Mouse (Mus musculus) thymus, postnatal 4 days (tissue): ENCODE data around the gene Draxin.
"Not testable (repeated sequence)": the region's sequence is repeated elsewhere in the genome, so short reads cannot be mapped to it uniquely, and the experiment has no call there.

Experiments
- DNase-seq: peaks from one replicate; pipeline ENCODE4 v3.0.0; 2021

Draxin gene

DNA sequence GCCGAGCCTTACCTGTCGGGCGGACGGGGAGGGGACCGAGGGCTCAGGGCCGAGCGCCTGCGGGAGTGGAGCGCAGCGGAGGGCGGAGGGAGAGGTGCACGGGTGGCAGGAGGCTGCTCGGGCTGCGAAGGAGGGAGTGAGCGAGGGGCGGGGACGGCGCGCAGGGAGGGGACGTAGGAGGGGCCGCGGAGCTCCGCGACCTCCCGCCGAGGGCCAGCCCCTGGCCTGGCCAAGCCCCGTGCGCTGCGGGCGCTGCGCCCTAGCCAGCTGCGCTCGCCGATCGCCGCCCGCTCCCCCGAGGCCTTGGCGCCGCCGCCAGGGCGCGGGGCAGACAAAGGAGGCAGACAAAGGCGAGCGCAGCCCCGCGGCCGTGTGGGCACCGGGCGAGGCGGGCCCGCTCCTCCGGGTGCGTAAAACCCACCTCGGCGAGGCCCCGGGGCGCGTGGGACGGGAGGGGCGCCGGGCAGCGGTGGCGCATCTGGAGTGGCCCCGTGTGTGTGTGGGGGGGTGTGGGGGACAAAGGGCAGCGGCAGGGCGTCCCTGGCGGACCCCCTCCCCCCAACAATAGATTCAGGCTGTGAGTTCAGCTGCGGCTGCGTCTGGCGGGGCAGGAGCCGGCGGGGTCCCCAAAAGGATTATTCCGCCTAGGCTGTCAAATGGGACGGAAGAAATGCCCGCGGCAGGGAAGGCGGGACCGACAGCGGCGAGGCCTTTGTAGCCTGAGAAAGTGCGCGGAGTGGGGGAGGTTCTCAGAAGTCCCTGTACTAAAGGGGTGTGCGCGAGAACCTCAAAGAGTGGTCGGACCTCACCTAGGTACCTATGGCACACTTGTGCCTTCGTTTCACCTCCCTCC, at the start of gene Draxin:
Gene Draxin, minus strand, starts transcription at position 138 of the 853 bp plus-strand sequence.
- peak; percentile 68 for DNase-seq

DNA sequence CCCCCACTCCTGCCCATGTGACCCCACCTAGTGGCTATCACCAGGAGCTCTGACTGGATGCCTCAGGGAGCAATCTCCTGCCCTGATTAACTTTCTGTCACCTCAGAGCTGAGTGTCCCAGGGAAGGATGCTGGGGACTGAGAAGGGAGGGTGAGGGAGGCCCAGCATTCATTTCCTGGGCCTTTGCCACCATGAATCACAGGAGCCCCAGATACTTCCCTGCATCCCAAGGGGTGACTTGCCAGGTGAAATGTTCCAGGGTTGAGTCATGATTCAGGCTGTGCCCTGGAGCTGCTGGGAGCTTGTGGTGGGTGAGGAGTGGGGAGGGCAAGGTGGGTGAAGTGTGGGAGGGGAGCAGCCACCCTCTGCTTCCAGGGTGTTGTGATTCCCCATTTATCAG, 47.2 kb upstream of the Draxin start:
- DNase-seq = no peak

DNA sequence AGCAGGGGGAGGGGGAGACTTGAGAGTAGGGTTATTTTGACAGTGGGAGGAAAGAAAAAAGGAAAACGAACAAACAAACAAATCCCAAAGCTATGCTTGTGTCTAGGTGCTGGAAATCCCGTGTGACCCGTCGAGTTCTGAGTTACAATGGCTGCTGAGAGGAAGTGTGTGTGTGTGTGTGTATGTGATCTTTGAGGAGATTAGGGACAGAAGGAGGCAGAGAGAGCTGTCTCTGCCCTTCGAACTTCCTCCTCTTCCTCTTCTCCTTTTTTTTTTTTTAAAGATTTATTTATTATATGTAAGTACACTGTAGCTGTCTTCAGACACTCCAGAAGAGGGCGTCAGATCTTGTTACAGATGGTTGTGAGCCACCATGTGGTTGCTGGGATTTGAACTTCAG, 46.1 kb upstream of the Draxin start:
- DNase-seq = not testable (repeated sequence)

DNA sequence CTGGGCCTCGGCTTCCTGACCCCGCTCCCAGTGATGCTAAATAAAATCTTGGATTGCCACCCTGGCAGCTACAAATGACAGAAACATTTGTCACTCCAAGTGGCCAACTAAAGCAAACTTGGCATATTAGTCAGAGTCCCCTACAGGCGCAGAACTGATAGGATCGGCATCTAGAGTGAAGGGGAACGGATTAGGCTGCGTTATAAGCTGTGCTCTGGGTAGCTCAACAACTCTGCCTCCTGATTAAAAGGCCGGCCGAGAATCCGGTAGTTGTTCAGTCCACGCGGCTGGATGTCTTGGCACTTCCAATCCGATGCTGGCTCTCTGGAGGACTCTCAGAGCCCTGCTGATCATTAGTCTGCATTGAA, 44.0 kb upstream of the Draxin start:
- no peak for DNase-seq

DNA sequence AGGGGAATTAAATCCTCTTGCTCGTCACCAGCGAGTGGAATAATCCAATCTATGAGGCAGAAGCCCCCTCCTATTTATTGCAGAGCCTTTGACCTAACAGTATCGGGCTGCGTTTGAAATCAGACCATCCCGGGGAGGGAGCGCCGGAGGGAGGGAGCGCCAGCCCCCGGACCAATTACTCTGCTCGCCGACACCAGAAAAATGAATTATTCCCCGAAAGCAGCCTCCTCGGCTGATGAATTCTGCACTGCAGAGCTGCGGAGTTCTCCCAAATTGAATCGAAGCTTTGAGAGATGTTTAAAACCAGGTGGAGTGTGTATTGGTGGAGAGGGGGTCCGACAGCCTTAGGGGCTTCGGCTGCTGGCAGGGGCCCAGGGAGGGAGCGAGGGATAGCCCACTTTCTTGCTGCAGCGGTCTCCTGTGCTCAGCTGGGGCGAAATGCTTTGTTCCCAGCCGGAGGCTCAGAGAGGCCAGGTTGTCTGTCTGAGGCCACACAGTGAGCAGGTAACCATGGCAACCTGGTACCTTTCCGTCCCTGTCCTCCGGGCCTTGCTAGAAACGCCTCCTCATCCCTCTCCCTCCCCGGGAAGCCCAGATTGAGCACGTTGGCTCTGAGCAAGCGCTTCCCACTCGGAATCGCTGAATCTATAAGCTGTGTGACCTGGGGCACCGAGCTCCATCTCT, 43.5 kb upstream of the Draxin start:
- no peak for DNase-seq

DNA sequence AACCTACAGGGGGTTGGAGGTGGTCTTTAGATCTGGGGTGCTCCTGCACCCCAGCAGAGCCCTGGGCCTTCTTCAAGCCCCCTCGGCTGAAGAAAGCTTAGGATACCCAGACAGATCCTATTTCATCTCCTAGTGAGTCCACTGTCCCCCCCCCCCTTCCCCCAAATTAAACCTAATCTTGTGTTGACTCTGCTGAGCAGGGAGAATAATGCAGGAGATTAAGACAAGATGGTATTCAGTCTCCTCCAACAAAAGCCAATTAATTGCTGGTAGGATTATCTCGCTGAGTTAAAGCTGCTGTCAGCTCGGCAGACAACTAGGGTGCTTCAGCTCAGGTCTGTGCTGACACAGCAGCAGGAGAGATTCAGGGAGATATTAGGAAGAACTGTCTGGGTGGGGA, 40.8 kb upstream of the Draxin start:
- no peak for DNase-seq

DNA sequence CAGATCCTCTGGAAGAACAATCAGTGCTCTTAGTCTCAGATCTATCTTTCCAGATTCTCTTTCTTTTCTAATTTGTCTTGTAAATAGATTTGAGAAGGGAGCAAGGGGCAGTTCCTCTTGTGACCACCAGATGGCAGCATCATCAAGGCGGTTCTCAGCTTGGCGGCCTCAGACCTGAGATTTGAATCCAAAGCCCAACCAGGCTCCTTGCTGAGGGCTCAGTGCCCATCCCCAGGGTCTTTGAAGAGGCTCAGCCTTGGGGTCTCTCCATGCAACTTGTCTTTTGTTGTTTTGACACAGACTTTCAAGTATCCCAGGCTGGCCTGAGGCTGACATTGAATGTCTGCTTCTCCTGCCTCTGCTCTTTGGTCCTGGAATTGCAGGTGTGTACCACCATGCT, 40.3 kb upstream of the Draxin start:
- peak; percentile 64 for DNase-seq

DNA sequence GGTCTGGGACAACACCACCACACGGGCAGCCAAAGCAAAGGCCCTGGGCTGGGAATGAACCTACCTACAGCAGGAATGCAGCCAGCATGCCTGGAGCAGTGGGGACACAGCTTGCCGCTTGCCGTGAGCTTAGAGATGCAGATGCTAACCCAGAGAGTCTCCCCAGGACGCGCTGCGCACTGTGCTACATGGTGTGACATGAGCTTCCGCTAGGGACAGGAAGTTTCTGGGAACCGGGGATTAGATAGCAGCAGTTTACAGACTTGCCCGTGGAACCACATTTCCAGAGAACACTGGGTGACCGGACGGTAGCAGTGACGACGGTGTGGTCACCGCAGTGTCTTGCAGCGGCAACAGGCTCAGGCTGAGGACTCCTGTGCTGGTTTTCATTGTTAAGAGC, 39.1 kb upstream of the Draxin start:
- no peak for DNase-seq

DNA sequence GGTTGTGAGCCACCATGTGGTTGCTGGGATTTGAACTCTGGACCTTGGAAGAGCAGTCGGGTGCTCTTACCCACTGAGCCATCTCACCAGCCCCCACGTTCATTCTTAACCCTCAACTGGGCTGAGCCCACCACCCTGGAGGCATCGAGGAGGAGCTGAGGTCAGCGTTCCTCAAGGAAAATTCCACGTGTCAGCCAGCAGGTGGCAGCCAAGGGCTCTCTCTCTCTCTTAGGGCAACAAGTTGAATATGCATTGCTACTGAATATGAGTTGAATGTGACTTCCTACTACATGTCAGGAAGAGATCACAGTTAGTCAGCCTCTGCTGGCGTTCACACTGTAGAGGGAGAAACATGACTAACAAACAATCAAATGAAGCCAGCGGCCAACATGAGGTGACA, 37.8 kb upstream of the Draxin start:
- DNase-seq = peak; percentile 87

DNA sequence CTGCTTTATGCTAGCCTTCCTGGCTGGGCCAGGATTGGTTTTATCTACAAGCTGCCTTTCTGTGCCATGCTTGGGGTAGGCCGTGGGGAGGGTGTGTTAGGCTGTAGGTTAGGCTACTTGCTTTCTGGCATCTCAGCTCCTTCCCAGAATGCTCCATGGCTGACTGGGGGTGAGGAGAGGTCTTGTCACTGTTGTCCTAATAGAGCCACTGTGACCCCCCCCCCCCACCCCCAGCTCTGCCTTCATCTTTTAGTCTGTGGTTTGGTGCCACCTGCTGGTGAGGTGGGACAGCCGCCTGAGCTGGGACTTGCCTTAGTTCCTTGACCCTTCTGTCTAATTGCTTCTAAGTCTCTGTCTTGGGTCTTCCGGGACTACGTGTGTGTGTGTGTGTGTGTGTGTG, 36.5 kb upstream of the Draxin start:
- DNase-seq = peak; percentile 90

DNA sequence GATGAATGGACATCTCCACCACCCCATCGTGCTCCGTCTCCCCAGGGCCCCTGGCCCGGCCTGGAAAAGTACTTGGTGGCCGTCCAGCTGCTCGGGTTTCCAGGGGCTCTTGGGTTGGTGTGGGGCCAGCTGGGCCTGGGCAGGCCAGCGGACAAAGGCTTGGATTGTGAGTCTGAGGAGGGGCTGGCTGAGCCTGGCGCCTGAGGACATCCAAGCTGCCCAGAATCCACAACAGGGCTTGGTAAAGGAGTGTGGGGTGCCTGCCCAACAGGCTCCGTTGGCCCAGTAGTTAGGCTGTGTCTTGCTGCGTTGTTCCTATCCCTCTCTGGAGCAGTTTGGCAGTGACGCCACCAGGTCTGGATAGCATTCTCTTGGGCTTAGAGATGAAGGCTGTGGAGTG, 35.9 kb upstream of the Draxin start:
- no peak for DNase-seq

DNA sequence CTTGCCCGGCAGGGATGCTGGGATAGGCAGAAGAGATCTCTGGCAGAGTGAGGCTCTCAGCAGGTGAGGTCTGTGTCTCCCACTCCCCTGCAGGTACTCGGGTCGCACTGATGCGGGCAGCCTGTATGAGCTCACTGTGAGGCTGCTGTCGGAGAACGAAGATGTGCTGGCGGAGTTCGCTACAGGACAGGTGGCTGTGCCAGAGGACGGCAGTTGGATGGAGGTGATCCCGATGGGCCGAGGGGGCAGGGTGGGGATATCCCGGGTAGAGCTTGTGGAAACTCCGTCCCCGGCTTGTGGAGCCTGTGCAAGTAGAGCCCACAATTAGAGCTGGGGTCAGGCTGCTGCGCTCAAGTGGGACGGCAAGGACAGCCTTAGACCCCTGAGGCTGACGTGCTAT, 35.1 kb upstream of the Draxin start:
- no peak for DNase-seq

DNA sequence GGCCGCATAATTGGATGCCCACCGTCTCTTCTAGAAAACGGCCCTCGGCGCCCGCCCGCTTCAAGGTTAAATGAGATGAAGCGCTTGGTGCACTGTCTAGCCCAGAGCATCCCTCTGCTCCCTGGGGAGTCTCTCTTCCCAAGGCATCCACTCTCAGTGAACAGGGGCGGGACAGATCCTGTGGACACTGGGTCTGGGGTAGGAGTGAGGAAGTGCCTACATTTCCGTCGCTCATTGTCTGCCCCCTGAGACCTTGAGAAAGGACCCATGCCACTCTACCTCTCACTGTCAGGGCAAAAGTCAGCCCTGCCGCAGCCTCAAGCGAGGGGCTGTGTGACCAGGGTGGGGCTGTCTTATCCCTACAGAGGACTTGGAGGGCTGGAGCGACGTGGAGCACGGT, 34.0 kb upstream of the Draxin start:
- DNase-seq = no peak

DNA sequence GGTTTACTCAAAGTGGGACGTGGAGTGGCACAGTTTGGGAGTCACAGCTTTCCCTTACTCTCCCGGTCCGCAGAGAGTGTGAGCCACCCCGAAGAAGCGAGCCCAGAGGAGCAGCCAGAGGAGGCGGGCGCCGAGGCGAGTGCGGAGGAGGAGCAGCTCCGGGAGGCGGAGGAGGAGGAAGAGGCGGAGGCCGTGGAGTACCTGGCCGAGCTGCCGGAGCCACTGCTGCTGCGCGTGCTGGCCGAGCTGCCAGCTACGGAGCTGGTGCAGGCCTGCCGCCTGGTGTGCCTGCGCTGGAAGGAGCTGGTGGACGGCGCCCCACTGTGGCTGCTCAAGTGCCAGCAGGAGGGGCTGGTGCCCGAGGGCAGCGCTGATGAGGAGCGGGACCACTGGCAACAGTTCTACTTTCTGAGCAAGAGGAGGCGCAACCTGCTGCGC, 33.5 kb upstream of the Draxin start:
- DNase-seq = peak; percentile 88

DNA sequence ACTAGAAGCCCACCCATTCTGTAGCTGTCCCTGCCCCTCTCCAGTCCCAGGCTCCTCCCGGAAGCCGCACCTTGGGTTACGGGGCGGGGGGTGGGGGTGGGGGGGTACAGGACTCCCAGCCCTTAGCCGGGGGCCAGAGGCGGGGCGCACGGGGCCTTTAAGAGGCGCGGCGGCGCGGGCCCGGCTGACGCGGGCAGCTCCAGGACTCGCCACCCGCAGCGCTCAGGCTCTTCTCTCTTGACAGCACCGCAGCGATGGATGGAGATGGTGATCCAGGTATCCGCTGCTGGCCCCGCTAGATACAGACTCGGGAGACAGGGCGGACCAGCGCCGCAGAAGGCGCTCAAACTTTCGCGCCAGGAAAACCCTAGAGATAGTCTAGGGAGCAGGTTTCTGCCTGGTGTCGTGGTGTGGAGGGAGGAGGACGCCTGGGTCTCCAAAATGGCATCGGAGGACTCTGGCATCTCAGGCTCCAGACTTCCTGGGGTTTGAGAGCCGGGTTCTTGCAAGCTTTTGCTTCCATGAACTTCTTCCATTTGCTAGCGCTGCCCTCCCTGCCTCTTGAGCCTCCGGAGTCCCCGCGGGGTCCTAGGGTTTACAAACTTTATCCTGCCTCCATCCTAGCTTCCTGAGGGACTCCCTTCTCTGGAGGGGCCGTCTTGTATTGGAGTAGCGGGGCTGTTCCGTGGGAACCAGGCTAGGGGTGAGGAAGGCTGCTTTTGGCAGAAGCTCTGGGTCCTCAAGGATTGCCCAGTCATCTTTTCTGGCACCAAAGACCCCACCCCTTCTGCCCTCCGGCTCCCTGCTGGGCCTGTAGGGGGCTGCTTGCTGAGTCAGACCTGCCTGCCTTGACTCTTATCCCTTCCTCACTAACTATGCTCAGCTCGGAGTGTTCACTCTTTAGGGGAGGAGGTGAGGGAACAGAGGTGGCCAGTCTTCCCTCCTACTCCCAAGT, 30.2 kb upstream of the Draxin start, which contains the start of the genes Fbxo44 and Fbxo2:
Gene Fbxo44, minus strand, starts transcription at position 47 of the 955 bp plus-strand sequence.
Gene Fbxo2, plus strand, starts transcription at position 186 of the 955 bp plus-strand sequence.
- DNase-seq = peak; percentile 56

DNA sequence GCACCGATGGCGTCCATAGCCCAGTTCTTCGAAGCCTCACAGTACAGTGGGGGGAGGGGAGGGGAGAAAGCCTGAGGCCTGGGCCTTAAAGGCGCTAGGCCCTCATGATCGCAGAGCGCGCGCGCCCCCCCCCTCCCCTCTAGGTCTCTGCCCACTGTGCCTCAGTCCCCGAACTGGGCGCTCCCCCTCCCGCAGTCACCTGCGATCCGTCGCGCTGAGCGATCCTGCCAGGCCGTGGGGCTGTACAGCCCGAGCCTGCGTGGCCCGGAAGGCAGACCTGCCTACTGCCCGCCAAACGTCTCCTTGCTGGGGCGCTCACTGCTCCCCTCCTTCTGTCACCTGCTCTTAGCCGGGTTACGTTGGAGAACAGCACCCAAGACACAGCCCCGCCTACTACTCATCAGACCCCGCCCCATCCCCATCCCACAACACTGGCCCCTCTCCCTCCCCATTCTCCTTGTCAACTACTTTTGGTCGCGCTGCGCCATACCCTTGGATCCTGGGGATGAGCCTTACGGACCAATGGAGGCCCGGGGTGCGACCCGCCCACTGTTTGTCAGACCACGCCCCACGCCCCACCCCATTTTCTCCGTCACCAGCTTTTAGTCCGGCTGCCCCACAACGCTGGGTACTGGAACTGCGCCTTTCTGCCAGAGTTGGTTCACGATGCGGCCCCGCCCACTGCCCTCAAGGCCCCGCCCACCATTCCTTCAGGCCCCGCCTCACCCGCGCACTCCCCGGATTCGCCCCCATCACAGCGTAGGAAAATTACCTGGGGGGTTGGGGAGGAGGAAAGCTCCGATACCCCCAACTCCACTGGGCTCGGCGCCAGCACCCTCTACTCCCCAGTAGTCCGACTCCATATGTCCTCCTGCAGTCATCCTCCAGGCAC, 29.3 kb upstream of the Draxin start:
- DNase-seq = peak; percentile 95

DNA sequence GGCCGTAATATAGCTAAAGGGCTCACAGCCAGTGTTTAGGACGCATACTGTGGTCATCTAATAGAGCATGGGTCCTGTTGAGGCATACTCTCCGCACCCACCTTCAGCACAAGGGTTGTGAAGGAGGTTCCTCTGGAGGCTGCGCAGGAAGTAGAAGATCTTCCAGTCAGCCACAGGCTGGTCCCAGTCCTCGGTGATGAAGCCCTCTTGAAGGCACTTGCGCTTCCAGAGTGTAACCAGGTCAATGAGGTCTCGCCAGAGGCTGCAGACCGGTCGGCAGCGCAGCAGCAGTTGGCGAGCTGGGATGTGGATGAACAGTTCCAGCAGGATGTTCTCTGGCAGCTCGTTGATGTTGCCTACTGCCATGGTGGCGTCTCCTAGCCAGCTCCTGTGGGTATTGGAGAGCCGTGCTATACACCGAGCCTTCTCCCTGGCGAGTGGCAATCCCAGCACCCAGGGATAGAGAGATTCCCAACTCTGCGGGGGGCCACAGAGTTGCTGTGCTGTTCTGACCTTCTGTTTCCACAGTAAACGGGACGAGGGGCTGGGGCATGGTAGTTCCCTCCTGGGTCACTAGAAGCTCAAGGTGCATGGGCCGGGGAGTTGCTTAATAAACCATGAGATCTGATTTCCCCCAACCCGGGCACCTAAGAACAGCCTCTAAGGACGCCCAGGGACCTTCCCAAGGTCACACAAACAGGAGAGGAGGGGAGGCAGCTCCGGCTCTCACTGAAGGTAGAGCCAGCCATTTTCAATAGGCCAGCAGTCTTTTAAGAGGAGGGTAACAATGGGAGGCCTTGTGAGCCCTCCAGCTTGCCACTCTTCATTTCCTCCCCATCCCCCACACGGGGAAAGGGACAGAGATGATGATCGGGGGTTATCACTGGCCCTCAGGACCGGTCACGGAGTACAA, 28.2 kb upstream of the Draxin start:
- DNase-seq = peak; percentile 45

DNA sequence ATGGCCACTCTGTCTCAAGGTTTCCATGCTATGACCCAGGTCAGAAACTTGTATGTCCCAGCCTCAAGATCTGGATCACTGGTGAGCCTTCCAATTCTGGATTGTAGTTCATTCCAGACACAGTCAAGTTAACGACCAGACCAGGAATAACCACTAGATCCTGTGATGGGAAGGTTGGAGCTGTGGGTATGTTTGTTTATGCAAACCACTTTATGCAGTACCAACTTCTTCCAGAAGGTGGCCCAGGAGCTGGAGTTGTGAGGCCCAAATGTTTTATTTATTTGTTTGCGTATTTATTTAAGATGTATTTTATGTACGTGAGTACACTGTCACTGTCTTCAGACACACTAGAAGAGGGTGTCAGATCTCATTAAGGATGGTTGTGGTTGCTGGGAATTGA, 24.5 kb upstream of the Draxin start:
- peak; percentile 69 for DNase-seq

DNA sequence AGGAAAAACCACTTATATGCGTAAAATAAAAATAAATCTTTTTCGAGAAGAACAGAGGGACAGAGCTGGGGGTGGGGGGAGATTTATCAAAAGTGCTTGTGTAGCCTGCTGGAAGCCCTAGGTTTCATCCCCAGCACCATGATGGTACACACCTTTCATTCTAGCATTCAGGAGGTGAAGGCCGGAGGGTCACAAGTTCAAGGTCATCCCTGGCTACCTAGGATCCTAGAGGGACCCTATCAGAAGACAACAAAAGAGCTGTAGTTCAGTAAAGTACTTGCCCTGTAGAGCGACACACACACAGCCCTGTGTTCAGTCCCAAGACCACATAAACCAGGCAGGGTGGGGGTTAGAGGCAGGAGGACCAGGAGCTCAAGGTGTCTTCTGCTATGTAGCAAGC, 23.5 kb upstream of the Draxin start:
- DNase-seq = no peak

DNA sequence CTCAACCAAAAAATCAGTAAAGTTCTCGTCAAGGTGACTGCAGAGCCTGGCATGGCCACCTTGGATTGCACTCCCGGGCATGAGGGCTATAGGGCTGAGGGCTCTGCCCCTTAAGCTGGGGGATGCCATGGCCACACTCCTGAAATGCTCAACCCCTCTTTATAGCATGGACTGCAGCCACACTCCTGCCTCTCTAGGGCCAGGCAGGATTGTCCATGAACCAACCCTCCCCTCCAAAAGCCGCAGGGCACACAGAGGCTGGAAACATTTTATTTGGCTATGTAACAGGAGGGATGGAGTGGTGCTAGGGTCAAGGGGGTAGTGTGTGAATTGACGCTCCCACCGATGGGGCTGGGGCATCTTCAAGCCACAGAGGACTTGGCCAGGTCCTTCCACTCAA, 22.0 kb upstream of the Draxin start:
- DNase-seq = no peak
